Mouse (Mus musculus): ENCODE data around the gene Lipc. TPM values are rescaled to one million over a fixed set of nuclear protein-coding genes. Genes with fewer than 3 reads are reported as not detected.
A peak's percentile ranks its signal among the peaks of the same experiment; 100 is the strongest.

Gene Lipc
- polyA plus RNA-seq, 1 experiment, result 0.08 TPM

GRCm38 (mm10) chr9:70890736-70891135, 61.3 kb downstream of the Lipc start:
- no peak overlapping the region for H3ac ChIP-seq (ENCODE audit: control insufficient read depth, insufficient read length)
- H3K4me3 ChIP-seq, result no peak overlapping the region
- H3K27me3 ChIP-seq (ENCODE audit: control insufficient read depth, insufficient read depth, insufficient read length), result no peaks in the 10 kb centered on the region
- no peaks in the 10 kb centered on the region for H3K36me3 ChIP-seq (ENCODE audit: control insufficient read depth, insufficient read depth)
- H3K79me2 ChIP-seq (ENCODE audit: control insufficient read depth, insufficient read depth), result no peaks in the 10 kb centered on the region
- H3K4me2 ChIP-seq (ENCODE audit: low read depth), result no peak overlapping the region
- TF ChIP-seq REST (IDR thresholded peaks at IDR 0.05; ENCODE audit: insufficient read depth, insufficient read length), result no peak
- TF ChIP-seq MYOD1 (IDR thresholded peaks at IDR 0.05; ENCODE audit: control insufficient read depth in 1 of 3, insufficient read length in 2 of 3, low read depth in 2 of 3), result no peak
- no peak for TF ChIP-seq USF1 (IDR thresholded peaks at IDR 0.05; ENCODE audit: low read depth)
- no peak for TF ChIP-seq SRF (IDR thresholded peaks at IDR 0.05; ENCODE audit: control insufficient read depth, insufficient read length, low read depth)
- no peak for TF ChIP-seq TCF12 (IDR thresholded peaks at IDR 0.05; ENCODE audit: insufficient read depth, poor library complexity, severe bottlenecking)
- TF ChIP-seq MYOG (IDR thresholded peaks at IDR 0.05; ENCODE audit: control insufficient read depth in 1 of 3, insufficient read depth in 1 of 3, insufficient read length in 2 of 3, low read depth in 2 of 3), result no peak
- TF ChIP-seq POLR2AphosphoS2 (IDR thresholded peaks at IDR 0.05; ENCODE audit: insufficient read length, low read depth), result no peak
- TF ChIP-seq TCF3 (IDR thresholded peaks at IDR 0.05; ENCODE audit: insufficient read length, low read depth), result no peak
- TF ChIP-seq MAX (IDR thresholded peaks at IDR 0.05; ENCODE audit: low read depth), result no peak
- TF ChIP-seq POLR2A (IDR thresholded peaks at IDR 0.05; ENCODE audit: insufficient read length, low read depth), result no peak
- no peak for TF ChIP-seq CEBPB (IDR thresholded peaks at IDR 0.05; ENCODE audit: insufficient read depth, poor library complexity, severe bottlenecking)
- TF ChIP-seq E2F4 (IDR thresholded peaks at IDR 0.05; ENCODE audit: insufficient read depth), result no peak

GRCm38 (mm10) chr9:70888969-70889368, 63.1 kb downstream of the Lipc start:
- H3ac ChIP-seq (ENCODE audit: control insufficient read depth, insufficient read length), result no peak overlapping the region
- peak overlapping the region; percentile 25 for H3K4me2 ChIP-seq (ENCODE audit: low read depth)
- no peak overlapping the region for H3K4me3 ChIP-seq
- TF ChIP-seq POLR2AphosphoS2 (IDR thresholded peaks at IDR 0.05; ENCODE audit: insufficient read length, low read depth), result no peak
- TF ChIP-seq REST (IDR thresholded peaks at IDR 0.05; ENCODE audit: insufficient read depth, insufficient read length), result no peak
- TF ChIP-seq SRF (IDR thresholded peaks at IDR 0.05; ENCODE audit: control insufficient read depth, insufficient read length, low read depth), result no peak
- TF ChIP-seq USF1 (IDR thresholded peaks at IDR 0.05; ENCODE audit: low read depth), result no peak
- no peak for TF ChIP-seq POLR2A (IDR thresholded peaks at IDR 0.05; ENCODE audit: insufficient read length, low read depth)
- peak; percentile 4 for TF ChIP-seq TCF12 (IDR thresholded peaks at IDR 0.05; ENCODE audit: insufficient read depth, poor library complexity, severe bottlenecking)
- TF ChIP-seq MAX (IDR thresholded peaks at IDR 0.05; ENCODE audit: low read depth), result no peak
- TF ChIP-seq CEBPB (IDR thresholded peaks at IDR 0.05; ENCODE audit: insufficient read depth, poor library complexity, severe bottlenecking), result no peak
- TF ChIP-seq E2F4 (IDR thresholded peaks at IDR 0.05; ENCODE audit: insufficient read depth), result no peak
- no peak for TF ChIP-seq TCF3 (IDR thresholded peaks at IDR 0.05; ENCODE audit: insufficient read length, low read depth)
- TF ChIP-seq MYOG (IDR thresholded peaks at IDR 0.05; ENCODE audit: control insufficient read depth in 1 of 3, insufficient read depth in 1 of 3, insufficient read length in 2 of 3, low read depth in 2 of 3), result peak in 1 of 3 experiments; percentile 5
- peak in 2 of 3 experiments; percentile 10 to 83 for TF ChIP-seq MYOD1 (IDR thresholded peaks at IDR 0.05; ENCODE audit: control insufficient read depth in 1 of 3, insufficient read length in 2 of 3, low read depth in 2 of 3)
- no peaks in the 10 kb centered on the region for H3K27me3 ChIP-seq (ENCODE audit: control insufficient read depth, insufficient read depth, insufficient read length)
- no peaks in the 10 kb centered on the region for H3K36me3 ChIP-seq (ENCODE audit: control insufficient read depth, insufficient read depth)
- no peaks in the 10 kb centered on the region for H3K79me2 ChIP-seq (ENCODE audit: control insufficient read depth, insufficient read depth)

- Histone ChIP-seq H3K4me2 (ENCODE audit: low read depth) (peak overlapping the region; percentile 25), H3K4me3 (no peak overlapping the region), H3ac (ENCODE audit: control insufficient read depth, insufficient read length) (no peak overlapping the region), H3K79me2 (ENCODE audit: control insufficient read depth, insufficient read depth) (no peaks in the 10 kb centered on the region), H3K27me3 (ENCODE audit: control insufficient read depth, insufficient read depth, insufficient read length) (no peaks in the 10 kb centered on the region), H3K36me3 (ENCODE audit: control insufficient read depth, insufficient read depth) (no peaks in the 10 kb centered on the region)
- TF ChIP-seq POLR2AphosphoS2 (IDR thresholded peaks at IDR 0.05; ENCODE audit: insufficient read length, low read depth), result no peak
These were observed 63.5 kb downstream of the Lipc start for GRCm38 (mm10) chr9:70888556-70888955.

GRCm38 (mm10) chr9:70881982-70882381, 70.0 kb downstream of the Lipc start:
- Histone ChIP-seq H3K4me3 (no peak overlapping the region), H3K79me2 (ENCODE audit: control insufficient read depth, insufficient read depth) (no peaks in the 10 kb centered on the region), H3K4me2 (ENCODE audit: low read depth) (no peak overlapping the region), H3K36me3 (ENCODE audit: control insufficient read depth, insufficient read depth) (no peaks in the 10 kb centered on the region), H3ac (ENCODE audit: control insufficient read depth, insufficient read length) (no peak overlapping the region), H3K27me3 (ENCODE audit: control insufficient read depth, insufficient read depth, insufficient read length) (no peaks in the 10 kb centered on the region)
- TF ChIP-seq MYOG (IDR thresholded peaks at IDR 0.05; ENCODE audit: control insufficient read depth in 1 of 3, insufficient read depth in 1 of 3, insufficient read length in 2 of 3, low read depth in 2 of 3) (peak in 1 of 3 experiments; percentile 74), MYOD1 (IDR thresholded peaks at IDR 0.05; ENCODE audit: control insufficient read depth in 1 of 3, insufficient read length in 2 of 3, low read depth in 2 of 3) (no peak)

- peak in 1 of 3 experiments; percentile 60 for TF ChIP-seq MYOD1 (IDR thresholded peaks at IDR 0.05; ENCODE audit: control insufficient read depth in 1 of 3, insufficient read length in 2 of 3, low read depth in 2 of 3)
- peak in 1 of 3 experiments; percentile 58 for TF ChIP-seq MYOG (IDR thresholded peaks at IDR 0.05; ENCODE audit: control insufficient read depth in 1 of 3, insufficient read depth in 1 of 3, insufficient read length in 2 of 3, low read depth in 2 of 3)
- TF ChIP-seq TCF12 (IDR thresholded peaks at IDR 0.05; ENCODE audit: insufficient read depth, poor library complexity, severe bottlenecking), result no peak
- no peaks in the 10 kb centered on the region for H3K79me2 ChIP-seq (ENCODE audit: control insufficient read depth, insufficient read depth)
These were observed 73.2 kb downstream of the Lipc start for GRCm38 (mm10) chr9:70878823-70879222.

More at GRCm38 (mm10) chr9:70878823-70879222, 73.2 kb downstream of the Lipc start:
- no peaks in the 10 kb centered on the region for H3K36me3 ChIP-seq (ENCODE audit: control insufficient read depth, insufficient read depth)
- H3K4me3 ChIP-seq, result no peak overlapping the region
- H3K27me3 ChIP-seq (ENCODE audit: control insufficient read depth, insufficient read depth, insufficient read length), result no peaks in the 10 kb centered on the region
- H3K4me2 ChIP-seq (ENCODE audit: low read depth), result no peak overlapping the region
- no peak overlapping the region for H3ac ChIP-seq (ENCODE audit: control insufficient read depth, insufficient read length)

Measured in myocyte (in vitro differentiated cells).